ENCODE assay signal across 8 mouse cellular contexts in the genomic region with DNA sequence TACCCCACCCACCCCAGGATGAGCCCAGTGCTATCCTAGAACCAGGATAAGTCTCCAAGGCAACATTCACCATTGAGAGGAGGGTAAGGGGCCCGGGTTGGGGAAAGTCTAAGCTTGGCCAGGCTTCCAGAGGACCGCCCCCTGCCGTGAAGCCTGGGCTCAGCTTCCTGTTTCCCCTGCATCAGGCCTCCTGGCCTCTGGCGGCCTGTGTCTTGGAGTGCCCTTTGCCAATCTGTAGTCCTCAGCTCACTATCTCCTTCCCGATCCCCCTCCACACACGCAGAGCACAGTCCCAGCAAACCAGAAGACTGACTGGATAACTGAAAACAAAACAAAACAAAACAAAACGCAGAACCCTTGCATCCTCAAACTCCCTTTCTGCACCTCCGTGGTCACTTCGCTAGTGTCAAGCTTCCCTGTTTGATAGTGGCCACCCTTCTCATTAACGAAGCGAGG. TPM values are rescaled to one million over a fixed set of nuclear protein-coding genes. Genes with fewer than 3 reads are reported as not detected.
A peak's percentile ranks its signal among the peaks of the same experiment; 100 is the strongest.
DNase-seq lines count a peak whose midpoint lies in the region; ATAC-seq lines count a peak whose summit lies in the region.

Gene Clic1, plus strand, starts transcription at position 406 of the 456 bp plus-strand sequence.

- peak within 1 kb of the TSS; percentile 96 for H3K27ac ChIP-seq in embryonic facial prominence, embryonic 14.5 days (replicated peaks; ENCODE audit: low read depth, low read length)
- H3K27ac ChIP-seq in heart, embryonic 16.5 days (ENCODE audit: low read length) = peak within 1 kb of the TSS; percentile 98
- peak within 1 kb of the TSS; percentile 100 for H3K27ac ChIP-seq in stomach, embryonic 14.5 days (ENCODE audit: low read length)

- H3K4me2 ChIP-seq in embryonic facial prominence, embryonic 14.5 days (ENCODE audit: low read depth, low read length) = peak within 1 kb of the TSS; percentile 83
- H3K4me2 ChIP-seq in heart, embryonic 16.5 days (ENCODE audit: low read depth, low read length) = peak within 1 kb of the TSS; percentile 85
- H3K4me2 ChIP-seq in stomach, embryonic 14.5 days (replicated peaks; ENCODE audit: low read depth, low read length) = peak within 1 kb of the TSS; percentile 90

- peaks cover 50% of the 10 kb centered on the region for H3K4me1 ChIP-seq in embryonic facial prominence, embryonic 14.5 days (ENCODE audit: control insufficient read depth, insufficient read depth, low read length)
- H3K4me1 ChIP-seq in heart, embryonic 16.5 days (ENCODE audit: control insufficient read depth, insufficient read depth, low read length) = peaks cover 47% of the 10 kb centered on the region
- peaks cover 73% of the 10 kb centered on the region for H3K4me1 ChIP-seq in megakaryocyte, embryonic 14.5 days
- peaks cover 46% of the 10 kb centered on the region for H3K4me1 ChIP-seq in stomach, embryonic 14.5 days (ENCODE audit: control insufficient read depth, insufficient read depth, low read length)

- WGBS in embryonic facial prominence, embryonic 14.5 days = 2% methylated on average over 11 of the region's 11 CpGs
- under 1% methylated on average over 11 of the region's 11 CpGs for WGBS in heart, embryonic 16.5 days
- WGBS in stomach, embryonic 14.5 days = 2% methylated on average over 11 of the region's 11 CpGs

- H3K4me3 ChIP-seq in embryonic facial prominence, embryonic 14.5 days (ENCODE audit: low read depth, low read length) = peak within 1 kb of the TSS; percentile 61
- H3K4me3 ChIP-seq in heart, embryonic 16.5 days (ENCODE audit: low read length) = peak within 1 kb of the TSS; percentile 88
- peak within 1 kb of the TSS; percentile 97 for H3K4me3 ChIP-seq in megakaryocyte, embryonic 14.5 days (replicated peaks)
- peak within 1 kb of the TSS; percentile 78 for H3K4me3 ChIP-seq in stomach, embryonic 14.5 days (ENCODE audit: low read depth, low read length)

- peak; percentile 35 for ATAC-seq in embryonic facial prominence, embryonic 14.5 days (ENCODE audit: low read depth)
- ATAC-seq in heart, embryonic 16.5 days (replicated peaks; ENCODE audit: extremely low read depth, insufficient read depth, low FRiP score) = peak; percentile 25
- ATAC-seq in stomach, embryonic 14.5 days (ENCODE audit: insufficient number of reproducible peaks, insufficient read depth, low FRiP score, low read depth) = peak; percentile 40; the same call in 1 of the 2 replicates

- peak; percentile 61 for DNase-seq in CD4-positive, CD25-positive, alpha-beta regulatory T cell, adult 2 months (ENCODE audit: low read depth, low spot score)
- peak; percentile 90 for DNase-seq in NIH3T3 (ENCODE audit: low read depth)
- peak; percentile 94 for DNase-seq in embryonic facial prominence, embryonic 14.5 days (ENCODE audit: low spot score)
- DNase-seq in kidney, postnatal 25 days = peak; percentile 57 to 79
- no peak for DNase-seq in right cerebral cortex, postnatal 10 days (ENCODE audit: low spot score in 2 of 2)

- H3K9ac ChIP-seq in embryonic facial prominence, embryonic 14.5 days (ENCODE audit: low read depth, low read length) = peak within 1 kb of the TSS; percentile 84
- H3K9ac ChIP-seq in heart, embryonic 16.5 days (ENCODE audit: low read length) = peak within 1 kb of the TSS; percentile 89
- H3K9ac ChIP-seq in stomach, embryonic 14.5 days (replicated peaks; ENCODE audit: low read depth, low read length) = peak within 1 kb of the TSS; percentile 82

- H3K27me3 ChIP-seq in embryonic facial prominence, embryonic 14.5 days (replicated peaks; ENCODE audit: control insufficient read depth, insufficient read depth, low read length) = no peaks in the 10 kb centered on the region
- no peaks in the 10 kb centered on the region for H3K27me3 ChIP-seq in heart, embryonic 16.5 days (ENCODE audit: control insufficient read depth, insufficient read depth, low read length)
- no peaks in the 10 kb centered on the region for H3K27me3 ChIP-seq in megakaryocyte, embryonic 14.5 days (replicated peaks)
- no peaks in the 10 kb centered on the region for H3K27me3 ChIP-seq in stomach, embryonic 14.5 days (ENCODE audit: control insufficient read depth, insufficient read depth, low read length)

- no peaks in the 10 kb centered on the region for H3K9me3 ChIP-seq in embryonic facial prominence, embryonic 14.5 days (ENCODE audit: control insufficient read depth, low read length)
- H3K9me3 ChIP-seq in heart, embryonic 16.5 days (replicated peaks; ENCODE audit: control insufficient read depth, low read length) = no peaks in the 10 kb centered on the region
- no peaks in the 10 kb centered on the region for H3K9me3 ChIP-seq in megakaryocyte, embryonic 14.5 days
- H3K9me3 ChIP-seq in stomach, embryonic 14.5 days (ENCODE audit: control insufficient read depth, low read depth, low read length) = no peaks in the 10 kb centered on the region

- H3K36me3 ChIP-seq in embryonic facial prominence, embryonic 14.5 days (ENCODE audit: control insufficient read depth, insufficient read depth, low read length) = peaks cover 25% of the 10 kb centered on the region
- H3K36me3 ChIP-seq in heart, embryonic 16.5 days (ENCODE audit: control insufficient read depth, insufficient read depth) = peaks cover 20% of the 10 kb centered on the region
- H3K36me3 ChIP-seq in megakaryocyte, embryonic 14.5 days (replicated peaks; ENCODE audit: low read length) = peaks cover 32% of the 10 kb centered on the region
- H3K36me3 ChIP-seq in stomach, embryonic 14.5 days (ENCODE audit: control insufficient read depth, insufficient read depth, low read length) = peaks cover 24% of the 10 kb centered on the region

RNA-seq across cellular contexts. Expression of gene Clic1, which starts in this region (rescaled TPM):
- polyA plus RNA-seq in embryonic facial prominence, embryonic 14.5 days (2014; fragmentation: Nextera tagmentation; extraction: Ambion mirVana) = 90.9 and 96.9 TPM in 2 replicates
- polyA plus RNA-seq in heart, embryonic 16.5 days (2015; fragmentation: Nextera tagmentation; extraction: Ambion mirVana) = 349 and 372 TPM in 2 replicates
- polyA plus RNA-seq in megakaryocyte, embryonic 14.5 days (2012; ENCODE audit: insufficient read depth, low replicate concordance) = 244 and 373 TPM in 2 replicates
- 83.0 and 88.5 TPM in 2 replicates for polyA plus RNA-seq in stomach, embryonic 14.5 days (2014; fragmentation: Nextera tagmentation; extraction: Ambion mirVana)

Comparison
In these comparisons a context has a peak if more than half of its experiments do, and no peak if none do; other contexts are left out.
1. DNase-seq: peak in CD4-positive, CD25-positive, alpha-beta regulatory T cell, adult 2 months (single experiment), NIH3T3 (single experiment), embryonic facial prominence, embryonic 14.5 days (single experiment) and kidney, postnatal 25 days (2 of 2); none in right cerebral cortex, postnatal 10 days (0 of 2).
2. Peak in every context shown above with its lines, with median percentiles within 50 percentile points of each other: ATAC-seq, H3K27ac ChIP-seq, H3K4me2 ChIP-seq, H3K4me3 ChIP-seq and H3K9ac ChIP-seq.